Mouse (Mus musculus): ENCODE results near the gene Ncf1. TPM values are rescaled to one million over a fixed set of nuclear protein-coding genes. Genes with fewer than 3 reads are reported as not detected.

Ncf1 gene
- polyA plus RNA-seq, 1 experiment from 2014 or later: 4.0 TPM

- DNase-seq (ENCODE audit: low spot score): no peak
- H3K9ac ChIP-seq (ENCODE audit: low read depth, low read length): no peak overlapping the region
- H3K4me2 ChIP-seq (replicated peaks; ENCODE audit: low read depth, low read length): no peak overlapping the region
- no peak overlapping the region for H3K27ac ChIP-seq (ENCODE audit: low read depth, low read length)
- H3K27me3 ChIP-seq (ENCODE audit: control insufficient read depth, insufficient read depth, low read length): no peaks in the 10 kb centered on the region
- H3K9me3 ChIP-seq (ENCODE audit: control insufficient read depth, low read length): no peaks in the 10 kb centered on the region
- no peak for ATAC-seq (ENCODE audit: low FRiP score)
- H3K4me1 ChIP-seq (replicated peaks; ENCODE audit: control insufficient read depth, insufficient read depth, low read length): no peaks in the 10 kb centered on the region
- WGBS: 96% methylated on average over 8 of the region's 8 CpGs
- no peak overlapping the region for H3K4me3 ChIP-seq (ENCODE audit: low read depth, low read length)
- peaks cover 16% of the 10 kb centered on the region for H3K36me3 ChIP-seq (ENCODE audit: control insufficient read depth, insufficient read depth, low read length)
These were observed 39.3 kb upstream of the Ncf1 start for GRCm38 (mm10) chr5:134268751-134269150.

- 83% methylated on average over 18 of the region's 18 CpGs for WGBS
- ATAC-seq (ENCODE audit: low FRiP score) (no peak), DNase-seq (ENCODE audit: low spot score) (no peak)
- Histone ChIP-seq H3K9ac (ENCODE audit: low read depth, low read length) (no peak overlapping the region), H3K4me1 (replicated peaks; ENCODE audit: control insufficient read depth, insufficient read depth, low read length) (no peaks in the 10 kb centered on the region), H3K27ac (ENCODE audit: low read depth, low read length) (no peak overlapping the region), H3K4me3 (ENCODE audit: low read depth, low read length) (no peak overlapping the region), H3K36me3 (ENCODE audit: control insufficient read depth, insufficient read depth, low read length) (peaks cover 21% of the 10 kb centered on the region), H3K4me2 (replicated peaks; ENCODE audit: low read depth, low read length) (no peak overlapping the region), H3K9me3 (ENCODE audit: control insufficient read depth, low read length) (no peaks in the 10 kb centered on the region), H3K27me3 (ENCODE audit: control insufficient read depth, insufficient read depth, low read length) (no peaks in the 10 kb centered on the region)
These were observed 37.0 kb upstream of the Ncf1 start for GRCm38 (mm10) chr5:134266404-134266803.

- WGBS: 75% methylated on average over 2 of the region's 2 CpGs
- no peaks in the 10 kb centered on the region for H3K9me3 ChIP-seq (ENCODE audit: control insufficient read depth, low read length)
- no peak for ATAC-seq (ENCODE audit: low FRiP score)
- H3K9ac ChIP-seq (ENCODE audit: low read depth, low read length): no peak overlapping the region
- H3K36me3 ChIP-seq (ENCODE audit: control insufficient read depth, insufficient read depth, low read length): peaks cover 24% of the 10 kb centered on the region
- no peak overlapping the region for H3K4me2 ChIP-seq (replicated peaks; ENCODE audit: low read depth, low read length)
- DNase-seq (ENCODE audit: low spot score): no peak
- no peak overlapping the region for H3K27ac ChIP-seq (ENCODE audit: low read depth, low read length)
- H3K4me3 ChIP-seq (ENCODE audit: low read depth, low read length): no peak overlapping the region
- no peaks in the 10 kb centered on the region for H3K27me3 ChIP-seq (ENCODE audit: control insufficient read depth, insufficient read depth, low read length)
- no peaks in the 10 kb centered on the region for H3K4me1 ChIP-seq (replicated peaks; ENCODE audit: control insufficient read depth, insufficient read depth, low read length)
These were observed 36.5 kb upstream of the Ncf1 start for GRCm38 (mm10) chr5:134265890-134266289.

GRCm38 (mm10) chr5:134260001-134260636, 30.7 kb upstream of the Ncf1 start:
- Histone ChIP-seq H3K27me3 (ENCODE audit: control insufficient read depth, insufficient read depth, low read length) (no peaks in the 10 kb centered on the region), H3K4me2 (replicated peaks; ENCODE audit: low read depth, low read length) (no peak overlapping the region), H3K27ac (ENCODE audit: low read depth, low read length) (no peak overlapping the region), H3K4me3 (ENCODE audit: low read depth, low read length) (no peak overlapping the region), H3K36me3 (ENCODE audit: control insufficient read depth, insufficient read depth, low read length) (peaks cover 35% of the 10 kb centered on the region), H3K9me3 (ENCODE audit: control insufficient read depth, low read length) (no peaks in the 10 kb centered on the region), H3K4me1 (replicated peaks; ENCODE audit: control insufficient read depth, insufficient read depth, low read length) (no peaks in the 10 kb centered on the region), H3K9ac (ENCODE audit: low read depth, low read length) (no peak overlapping the region)
- 91% methylated on average over 9 of the region's 9 CpGs for WGBS
- no peak for DNase-seq (ENCODE audit: low spot score)
- ATAC-seq (ENCODE audit: low FRiP score): no peak

- DNase-seq (ENCODE audit: low spot score): no peak
- no peaks in the 10 kb centered on the region for H3K9me3 ChIP-seq (ENCODE audit: control insufficient read depth, low read length)
- no peak overlapping the region for H3K9ac ChIP-seq (ENCODE audit: low read depth, low read length)
- no peak overlapping the region for H3K27ac ChIP-seq (ENCODE audit: low read depth, low read length)
- no peak overlapping the region for H3K4me2 ChIP-seq (replicated peaks; ENCODE audit: low read depth, low read length)
- no peaks in the 10 kb centered on the region for H3K27me3 ChIP-seq (ENCODE audit: control insufficient read depth, insufficient read depth, low read length)
- WGBS: 91% methylated on average over 2 of the region's 2 CpGs
- peaks cover 33% of the 10 kb centered on the region for H3K36me3 ChIP-seq (ENCODE audit: control insufficient read depth, insufficient read depth, low read length)
- ATAC-seq (ENCODE audit: low FRiP score): no peak
- H3K4me3 ChIP-seq (ENCODE audit: low read depth, low read length): no peak overlapping the region
- H3K4me1 ChIP-seq (replicated peaks; ENCODE audit: control insufficient read depth, insufficient read depth, low read length): no peaks in the 10 kb centered on the region
These were observed 29.5 kb upstream of the Ncf1 start for GRCm38 (mm10) chr5:134258934-134259333.

- H3K9me3 ChIP-seq (ENCODE audit: control insufficient read depth, low read length): no peaks in the 10 kb centered on the region
- no peak overlapping the region for H3K4me3 ChIP-seq (ENCODE audit: low read depth, low read length)
- H3K27me3 ChIP-seq (ENCODE audit: control insufficient read depth, insufficient read depth, low read length): no peaks in the 10 kb centered on the region
- no peaks in the 10 kb centered on the region for H3K4me1 ChIP-seq (replicated peaks; ENCODE audit: control insufficient read depth, insufficient read depth, low read length)
- peaks cover 33% of the 10 kb centered on the region for H3K36me3 ChIP-seq (ENCODE audit: control insufficient read depth, insufficient read depth, low read length)
- no peak overlapping the region for H3K9ac ChIP-seq (ENCODE audit: low read depth, low read length)
- H3K27ac ChIP-seq (ENCODE audit: low read depth, low read length): no peak overlapping the region
- 89% methylated on average over 4 of the region's 4 CpGs for WGBS
- DNase-seq (ENCODE audit: low spot score) (no peak), ATAC-seq (ENCODE audit: low FRiP score) (no peak)
- H3K4me2 ChIP-seq (replicated peaks; ENCODE audit: low read depth, low read length): no peak overlapping the region
These were observed 29.0 kb upstream of the Ncf1 start for GRCm38 (mm10) chr5:134258395-134258794.

- ATAC-seq (ENCODE audit: low FRiP score) (no peak), DNase-seq (ENCODE audit: low spot score) (no peak)
- Histone ChIP-seq H3K9me3 (ENCODE audit: control insufficient read depth, low read length) (no peaks in the 10 kb centered on the region), H3K4me2 (replicated peaks; ENCODE audit: low read depth, low read length) (no peak overlapping the region), H3K27ac (ENCODE audit: low read depth, low read length) (no peak overlapping the region), H3K9ac (ENCODE audit: low read depth, low read length) (no peak overlapping the region), H3K4me3 (ENCODE audit: low read depth, low read length) (no peak overlapping the region), H3K4me1 (replicated peaks; ENCODE audit: control insufficient read depth, insufficient read depth, low read length) (no peaks in the 10 kb centered on the region), H3K27me3 (ENCODE audit: control insufficient read depth, insufficient read depth, low read length) (no peaks in the 10 kb centered on the region), H3K36me3 (ENCODE audit: control insufficient read depth, insufficient read depth, low read length) (peaks cover 37% of the 10 kb centered on the region)
- WGBS: 97% methylated on average over 13 of the region's 13 CpGs
These were observed 28.1 kb upstream of the Ncf1 start for GRCm38 (mm10) chr5:134257349-134258031.

- H3K9ac ChIP-seq (ENCODE audit: low read depth, low read length): no peak overlapping the region
- no peak overlapping the region for H3K4me3 ChIP-seq (ENCODE audit: low read depth, low read length)
- DNase-seq (ENCODE audit: low spot score) (no peak), ATAC-seq (ENCODE audit: low FRiP score) (no peak)
- WGBS: 97% methylated on average over 10 of the region's 10 CpGs
- H3K36me3 ChIP-seq (ENCODE audit: control insufficient read depth, insufficient read depth, low read length): peaks cover 40% of the 10 kb centered on the region
- no peaks in the 10 kb centered on the region for H3K9me3 ChIP-seq (ENCODE audit: control insufficient read depth, low read length)
- H3K4me2 ChIP-seq (replicated peaks; ENCODE audit: low read depth, low read length): no peak overlapping the region
- H3K27me3 ChIP-seq (ENCODE audit: control insufficient read depth, insufficient read depth, low read length): no peaks in the 10 kb centered on the region
- H3K4me1 ChIP-seq (replicated peaks; ENCODE audit: control insufficient read depth, insufficient read depth, low read length): no peaks in the 10 kb centered on the region
- no peak overlapping the region for H3K27ac ChIP-seq (ENCODE audit: low read depth, low read length)
These were observed 25.9 kb upstream of the Ncf1 start for GRCm38 (mm10) chr5:134255294-134255693.

- Histone ChIP-seq H3K27me3 (ENCODE audit: control insufficient read depth, insufficient read depth, low read length) (no peaks in the 10 kb centered on the region), H3K4me3 (ENCODE audit: low read depth, low read length) (no peak overlapping the region), H3K9me3 (ENCODE audit: control insufficient read depth, low read length) (no peaks in the 10 kb centered on the region), H3K9ac (ENCODE audit: low read depth, low read length) (no peak overlapping the region), H3K4me2 (replicated peaks; ENCODE audit: low read depth, low read length) (no peak overlapping the region), H3K4me1 (replicated peaks; ENCODE audit: control insufficient read depth, insufficient read depth, low read length) (no peaks in the 10 kb centered on the region), H3K27ac (ENCODE audit: low read depth, low read length) (no peak overlapping the region), H3K36me3 (ENCODE audit: control insufficient read depth, insufficient read depth, low read length) (peaks cover 47% of the 10 kb centered on the region)
- no peak for DNase-seq (ENCODE audit: low spot score)
- WGBS: 82% methylated on average over 3 of the region's 3 CpGs
- ATAC-seq (ENCODE audit: low FRiP score): no peak
These were observed 24.4 kb upstream of the Ncf1 start for GRCm38 (mm10) chr5:134253806-134254205.
